Mouse (Mus musculus) frontal cortex, postnatal 36 days (tissue): ENCODE measurements at regions not wholly inside any gene's neighbourhood (a gene's known extent, or its start where the extent isn't known, plus 50 kb on each side); places are given as distances from the start of the nearest gene placed in this dataset.
A peak's percentile ranks its signal among the peaks of the same experiment; 100 is the strongest.
"Not testable (repeated sequence)": the region's sequence is repeated elsewhere in the genome, so short reads cannot be mapped to it uniquely, and the experiment has no call there.

Experiments
- DNase-seq, 2 experiments: peaks; one replicate each; pipeline ENCODE4 v3.0.0; 2022; ENCODE audit warnings: low spot score in 2 of 2

DNA sequence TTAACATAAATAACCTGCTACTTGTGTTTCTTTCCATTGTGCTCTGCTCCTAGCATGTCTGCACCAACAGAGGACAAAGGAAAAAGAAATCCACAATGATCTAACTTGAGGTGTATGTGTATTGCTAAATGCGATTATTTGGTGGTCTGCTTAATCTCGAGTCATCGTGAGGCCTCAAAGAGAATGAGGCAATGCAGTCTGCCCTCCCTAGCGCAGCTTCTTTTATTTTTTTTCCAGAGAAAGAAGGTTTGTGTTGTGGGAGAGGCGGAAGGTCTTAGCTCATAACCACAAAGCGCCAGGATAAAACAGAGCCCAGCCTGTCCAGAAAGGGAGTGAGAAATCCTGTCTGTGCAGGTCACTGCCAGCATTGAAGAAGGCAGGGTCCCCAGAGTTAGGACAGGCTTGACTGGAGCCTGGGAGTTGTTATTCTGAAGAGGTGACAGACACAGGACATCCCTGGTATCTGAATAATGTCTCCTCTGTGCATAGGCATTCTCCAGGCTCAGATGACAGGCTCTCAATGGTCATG is 751.3 kb upstream of the Intu start:
- no peak for DNase-seq

- DNase-seq: no peak
Measured at GRCm38 (mm10) chr3:39780270-39780669, 750.8 kb upstream of the Intu start.

GRCm38 (mm10) chr3:39784901-39785300 is 746.2 kb upstream of the Intu start:
- no peak for DNase-seq

DNA sequence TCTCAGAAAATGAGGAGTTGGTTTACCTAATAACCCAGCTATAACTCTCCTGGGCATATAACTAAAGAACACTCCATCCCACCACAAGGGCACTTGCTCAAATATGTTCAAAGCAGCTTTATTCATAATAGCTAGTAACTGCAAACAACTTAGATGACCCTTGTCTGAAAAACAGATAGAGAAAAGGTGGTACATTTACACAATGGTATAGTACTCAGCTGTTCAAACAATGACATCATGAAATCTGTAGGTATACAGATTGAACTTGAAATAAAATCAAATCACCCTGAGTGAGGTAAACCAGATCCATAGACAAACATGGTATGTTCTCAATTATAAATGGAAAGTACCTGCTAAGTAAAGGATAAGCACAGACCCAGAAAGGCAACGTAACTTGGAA is 721.5 kb upstream of the Intu start:
- no peak for DNase-seq

GRCm38 (mm10) chr3:39814814-39815213 is 716.3 kb upstream of the Intu start:
- DNase-seq: peak; percentile 35 to 72

GRCm38 (mm10) chr3:39830488-39831056 is 700.5 kb upstream of the Intu start:
- no peak for DNase-seq

GRCm38 (mm10) chr3:39838377-39839145 is 692.5 kb upstream of the Intu start:
- no peak for DNase-seq

DNA sequence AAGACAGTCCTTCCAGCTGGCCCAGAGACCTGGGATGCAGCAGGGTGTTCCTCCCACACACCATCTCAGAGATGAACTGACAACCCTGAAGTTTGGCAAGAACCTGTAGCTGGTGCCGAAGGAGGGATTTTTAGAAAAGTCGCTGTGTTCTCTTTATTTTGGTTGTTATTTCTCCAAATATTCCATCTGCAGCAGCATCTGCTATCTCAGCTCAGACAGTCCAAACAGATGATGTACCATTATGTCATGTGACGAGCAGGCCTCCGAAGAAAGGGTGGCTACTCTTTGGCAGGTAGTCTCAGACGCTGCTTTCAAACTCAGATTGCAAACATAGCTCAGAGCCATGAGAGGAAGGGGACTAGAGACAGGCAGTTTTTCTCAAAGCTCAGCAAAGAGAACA is 690.1 kb upstream of the Intu start:
- peak; percentile 10 to 21 for DNase-seq

DNA sequence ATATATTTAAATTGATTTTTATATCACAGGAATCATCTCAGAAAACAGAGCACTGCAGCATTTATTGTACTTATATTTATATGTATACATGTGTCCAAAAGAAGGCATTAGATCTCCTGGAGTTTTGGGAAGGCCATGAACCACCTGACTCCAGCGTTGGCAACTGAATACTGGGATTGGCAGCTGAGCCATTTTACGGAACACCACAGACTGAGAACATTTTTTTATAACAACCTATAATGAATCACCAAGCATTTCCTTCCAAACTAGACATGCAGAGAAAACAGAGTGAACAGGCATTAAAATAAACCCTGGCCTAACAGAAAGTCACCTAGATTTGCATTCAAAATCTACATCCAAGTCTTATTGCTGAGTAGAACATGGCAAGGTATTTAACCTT is 686.0 kb upstream of the Intu start:
- DNase-seq: no peak

DNA sequence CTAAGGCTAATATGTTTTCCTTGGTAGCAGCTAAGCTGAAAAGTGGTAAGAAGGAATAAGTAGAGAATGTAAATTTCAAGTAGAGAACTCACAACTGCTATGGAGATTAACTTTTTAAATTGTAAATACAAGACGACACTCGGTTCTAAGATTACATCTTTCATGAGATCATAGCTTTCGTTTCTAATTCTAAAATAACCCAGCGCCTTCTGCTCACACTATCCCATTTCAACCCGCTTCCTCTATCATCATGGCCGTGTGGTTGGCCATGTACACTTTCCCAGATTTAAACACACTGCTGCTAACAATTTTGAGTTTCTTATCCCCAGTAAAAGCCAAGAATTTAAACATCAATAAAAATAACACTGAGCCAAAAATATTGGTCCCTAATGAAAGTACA is 682.3 kb upstream of the Intu start:
- no peak for DNase-seq

GRCm38 (mm10) chr3:39857214-39857839 is 673.8 kb upstream of the Intu start:
- no peak for DNase-seq

GRCm38 (mm10) chr3:39876046-39876445 is 655.0 kb upstream of the Intu start:
- DNase-seq: not testable (repeated sequence)

- no peak for DNase-seq
Measured at GRCm38 (mm10) chr3:39884370-39884769, 646.7 kb upstream of the Intu start.

DNA sequence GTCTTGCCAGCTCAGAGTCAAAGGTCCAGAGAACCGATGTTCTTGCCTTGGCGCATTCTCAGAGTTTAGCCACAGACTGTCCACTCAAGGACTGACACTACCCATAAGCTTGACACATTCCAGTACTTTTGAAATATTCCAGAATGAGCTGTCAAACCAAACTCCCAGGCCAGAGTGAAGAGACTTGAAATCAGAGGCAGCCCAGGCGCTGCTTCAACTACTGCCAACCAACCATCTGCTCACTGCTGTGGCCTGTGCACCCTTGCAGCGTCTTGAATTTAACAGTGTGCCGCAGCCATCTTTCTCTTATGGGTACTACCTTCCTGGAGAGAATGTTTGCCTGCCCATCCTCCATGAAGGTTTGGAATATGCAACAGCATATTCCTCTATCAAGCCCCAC is 642.7 kb upstream of the Intu start:
- DNase-seq: no peak

GRCm38 (mm10) chr3:39889222-39889621 is 641.9 kb upstream of the Intu start:
- no peak for DNase-seq

GRCm38 (mm10) chr3:39898961-39899360 is 632.1 kb upstream of the Intu start:
- DNase-seq: no peak

- DNase-seq: no peak
Measured at GRCm38 (mm10) chr3:39900207-39900606, 630.9 kb upstream of the Intu start.

DNA sequence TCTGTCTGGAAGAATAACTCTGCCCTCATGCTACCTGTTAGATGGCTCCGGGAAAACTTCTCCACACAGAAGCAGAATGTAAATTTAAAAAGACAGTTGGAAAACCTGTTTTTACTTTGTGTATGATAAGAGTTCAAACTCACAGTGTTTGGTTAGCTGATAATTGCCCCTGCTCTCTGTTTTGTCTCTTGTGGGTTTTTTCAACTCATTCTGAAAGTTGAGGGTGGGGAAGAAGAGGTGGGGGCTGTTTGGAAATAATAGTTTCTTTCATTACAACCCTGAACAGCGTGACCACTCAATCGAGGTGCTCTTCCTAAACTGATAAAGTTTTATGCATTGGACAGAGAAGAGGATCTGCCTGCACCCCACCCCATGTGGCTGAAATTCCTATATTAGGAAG is 626.7 kb upstream of the Intu start:
- no peak for DNase-seq

- peak in 1 of 2 experiments; percentile 42 for DNase-seq
Measured at GRCm38 (mm10) chr3:39908676-39909362, 622.3 kb upstream of the Intu start.

DNA sequence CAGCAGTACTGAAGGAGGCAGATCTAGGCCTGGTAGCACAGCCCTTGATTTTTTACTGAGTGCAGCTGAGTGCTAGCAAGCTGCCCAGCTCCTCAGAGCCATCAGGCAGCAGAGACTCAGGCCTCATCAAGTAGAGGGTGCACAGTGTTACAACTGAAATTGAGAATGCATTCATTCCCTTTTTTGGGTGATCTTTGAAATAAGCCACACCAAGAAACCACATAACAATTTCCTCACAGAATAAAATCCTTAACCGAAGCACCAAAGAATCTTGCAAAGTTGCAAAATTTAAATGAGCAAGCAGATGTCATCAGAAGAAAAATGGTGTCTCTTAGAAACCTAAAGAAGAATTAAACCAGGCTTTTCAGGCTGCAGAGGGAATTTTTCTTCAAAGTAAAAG is 621.4 kb upstream of the Intu start:
- no peak for DNase-seq

GRCm38 (mm10) chr3:39918601-39919000 is 612.5 kb upstream of the Intu start:
- no peak for DNase-seq

DNA sequence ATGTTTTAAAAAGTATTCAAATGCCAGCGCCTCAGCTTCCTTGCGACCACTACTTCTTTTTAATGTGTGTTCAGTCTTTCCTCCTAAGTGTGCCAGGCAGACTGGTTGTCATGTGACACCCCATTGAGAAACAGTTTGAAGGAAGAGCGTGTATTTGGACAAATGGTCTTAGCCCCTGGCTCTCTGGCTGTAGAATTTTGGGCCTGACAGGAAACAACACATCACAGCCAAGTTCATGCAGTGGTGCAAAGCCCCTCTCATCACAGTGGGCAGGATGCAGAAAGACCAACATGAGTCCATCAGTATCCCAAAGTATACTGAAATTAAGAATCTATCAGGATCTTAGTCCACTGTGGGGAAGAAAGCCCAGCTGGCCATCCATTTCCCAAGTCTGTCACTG is 605.6 kb upstream of the Intu start:
- no peak for DNase-seq
